Mouse (Mus musculus): ENCODE results near the gene Cend1.

Gene Cend1

DNA sequence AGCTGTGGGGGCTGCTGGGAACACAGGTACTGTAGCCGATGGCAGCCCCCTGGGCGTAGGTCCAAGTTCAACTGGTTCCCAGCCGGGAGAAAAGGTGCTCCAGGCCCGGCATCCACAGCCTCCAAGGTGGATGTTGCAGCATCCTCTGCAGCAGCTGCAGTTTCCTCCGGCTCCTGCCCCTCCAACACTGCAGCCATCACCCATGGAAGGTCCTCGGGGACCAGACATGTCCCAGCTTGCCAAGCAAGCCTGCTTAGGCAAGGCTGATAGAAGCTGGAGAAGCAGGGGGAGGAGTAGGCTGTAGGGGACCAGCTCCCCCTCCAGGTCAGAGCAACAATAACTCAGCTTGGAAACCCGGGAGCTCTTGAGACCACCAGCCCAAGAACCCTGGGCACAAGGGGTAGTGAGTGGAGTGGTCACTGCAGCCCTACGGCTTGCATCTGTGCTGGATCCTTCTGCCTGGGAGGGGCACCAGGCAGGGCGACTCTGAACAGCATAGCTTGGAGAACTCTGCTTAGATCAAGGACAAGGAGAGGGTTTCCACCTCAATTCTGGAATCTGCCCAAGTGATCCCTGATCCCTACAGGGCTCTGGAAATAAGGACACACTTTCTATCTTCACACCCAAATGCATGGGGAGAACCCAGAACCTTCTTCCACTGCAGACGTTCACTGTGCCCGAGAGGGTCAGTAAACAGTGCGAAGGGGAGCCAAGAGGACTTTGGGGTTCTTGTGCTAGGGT lies 14.0 kb upstream of the Cend1 start:
- DNase-seq (ENCODE audit: low spot score), result no peak

DNA sequence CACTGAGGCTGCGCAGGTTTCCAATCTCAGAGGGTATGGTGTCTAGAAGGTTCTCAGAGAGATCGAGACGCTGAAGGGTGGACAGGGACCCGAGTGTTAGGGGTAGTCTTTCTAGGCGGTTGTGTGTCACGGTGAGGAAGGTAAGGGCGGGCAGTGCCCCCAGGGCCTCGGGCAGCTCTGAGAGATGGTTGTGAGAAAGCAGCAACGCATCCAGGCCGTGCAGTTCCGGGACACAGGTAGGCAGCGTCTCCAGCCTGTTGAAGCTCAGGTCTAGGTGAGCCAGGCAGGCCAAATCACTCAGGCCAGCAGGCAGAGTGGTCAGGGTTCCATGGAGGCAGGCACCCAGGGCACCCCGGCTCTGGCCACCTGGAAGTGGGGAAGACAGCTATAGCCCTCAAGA lies 12.9 kb upstream of the Cend1 start:
- DNase-seq (ENCODE audit: low spot score), result no peak

DNA sequence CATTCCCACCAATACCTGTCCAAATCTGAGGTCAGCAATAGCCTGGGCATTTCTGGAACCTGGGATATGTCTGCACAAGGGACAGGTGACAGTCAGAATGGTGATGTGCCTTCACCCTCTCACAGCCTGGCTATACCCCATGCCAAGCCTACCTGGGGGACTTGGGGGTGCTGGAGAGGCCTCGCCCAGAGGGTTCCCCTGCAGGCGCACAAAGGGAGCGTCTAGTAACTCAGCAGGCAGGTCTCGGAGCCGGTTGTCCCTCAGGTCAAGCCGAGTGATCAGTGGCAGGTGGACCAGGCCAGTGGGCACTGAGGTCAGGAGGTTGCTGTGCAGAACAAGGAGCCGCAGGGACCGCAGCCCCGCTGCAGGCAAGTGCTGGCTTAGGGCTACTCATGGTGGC lies 12.2 kb upstream of the Cend1 start:
- no peak for DNase-seq (ENCODE audit: low spot score)

DNA sequence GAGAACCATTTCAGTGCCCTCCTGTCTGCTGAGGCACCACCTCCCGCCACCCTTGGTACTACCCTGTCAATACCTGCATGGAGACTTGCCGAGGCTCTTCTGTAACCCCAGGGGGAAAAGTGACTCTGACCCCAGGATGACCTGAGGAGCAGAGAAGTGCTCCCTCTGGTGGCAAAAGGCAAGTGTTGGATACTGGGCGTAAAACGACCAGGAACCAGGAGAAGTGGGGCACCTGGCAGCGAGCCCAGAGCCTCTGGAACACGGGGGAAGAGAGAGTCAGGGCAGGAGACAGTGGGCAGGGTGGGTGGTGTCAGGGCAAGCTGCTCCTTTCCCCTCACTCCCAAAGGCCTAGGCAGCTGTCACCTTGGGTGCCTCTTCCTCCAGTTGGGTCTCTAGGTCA lies 11.3 kb upstream of the Cend1 start:
- peak; percentile 42 for DNase-seq (ENCODE audit: low spot score)

DNA sequence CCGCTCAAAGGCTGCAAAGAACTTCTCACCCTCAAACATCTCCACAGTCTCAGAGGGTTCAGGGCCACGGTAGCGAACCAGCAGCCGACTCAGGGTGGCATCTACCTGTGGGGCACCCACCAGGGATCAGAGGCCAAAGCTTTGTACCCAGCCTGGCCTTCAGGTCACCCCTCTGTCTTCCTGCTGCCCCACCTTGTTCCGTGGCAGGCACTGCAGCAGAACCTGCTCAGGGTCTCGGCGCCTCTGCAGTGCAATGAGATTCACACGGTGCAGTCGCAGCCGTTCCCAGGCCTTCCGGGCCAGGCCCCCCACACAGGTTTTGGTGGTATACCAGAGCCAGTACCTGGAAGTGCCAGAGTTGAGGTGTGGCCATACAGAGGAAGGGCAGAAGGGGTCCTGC lies 10.5 kb upstream of the Cend1 start:
- DNase-seq (ENCODE audit: low spot score), result no peak

DNA sequence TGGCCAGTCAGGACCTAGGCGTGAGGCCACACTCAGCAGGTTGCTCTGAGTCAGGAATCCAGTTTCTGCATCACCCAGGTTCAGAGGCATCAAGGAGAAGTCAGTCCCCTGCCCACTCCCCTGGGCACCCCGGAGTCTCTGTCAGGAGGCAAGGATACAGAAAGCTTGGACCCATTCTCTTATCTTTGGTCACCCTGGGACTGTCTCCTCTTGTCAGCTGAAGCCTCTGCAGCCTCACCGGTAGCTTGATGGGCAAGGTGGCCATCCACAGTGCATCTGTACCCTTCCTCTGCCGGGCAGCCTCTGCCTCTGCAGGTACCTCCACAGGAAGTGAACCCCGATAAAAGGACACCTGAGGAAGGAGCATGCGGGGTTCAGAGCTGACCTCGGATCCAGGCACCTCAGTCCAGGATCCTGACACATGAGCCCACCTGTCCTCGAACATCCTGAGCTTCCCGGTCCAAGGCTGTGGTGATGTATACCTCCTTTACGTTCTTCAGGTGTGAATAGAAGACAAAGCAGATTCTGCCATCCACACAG lies 9.9 kb upstream of the Cend1 start:
- DNase-seq (ENCODE audit: low spot score), result no peak

DNA sequence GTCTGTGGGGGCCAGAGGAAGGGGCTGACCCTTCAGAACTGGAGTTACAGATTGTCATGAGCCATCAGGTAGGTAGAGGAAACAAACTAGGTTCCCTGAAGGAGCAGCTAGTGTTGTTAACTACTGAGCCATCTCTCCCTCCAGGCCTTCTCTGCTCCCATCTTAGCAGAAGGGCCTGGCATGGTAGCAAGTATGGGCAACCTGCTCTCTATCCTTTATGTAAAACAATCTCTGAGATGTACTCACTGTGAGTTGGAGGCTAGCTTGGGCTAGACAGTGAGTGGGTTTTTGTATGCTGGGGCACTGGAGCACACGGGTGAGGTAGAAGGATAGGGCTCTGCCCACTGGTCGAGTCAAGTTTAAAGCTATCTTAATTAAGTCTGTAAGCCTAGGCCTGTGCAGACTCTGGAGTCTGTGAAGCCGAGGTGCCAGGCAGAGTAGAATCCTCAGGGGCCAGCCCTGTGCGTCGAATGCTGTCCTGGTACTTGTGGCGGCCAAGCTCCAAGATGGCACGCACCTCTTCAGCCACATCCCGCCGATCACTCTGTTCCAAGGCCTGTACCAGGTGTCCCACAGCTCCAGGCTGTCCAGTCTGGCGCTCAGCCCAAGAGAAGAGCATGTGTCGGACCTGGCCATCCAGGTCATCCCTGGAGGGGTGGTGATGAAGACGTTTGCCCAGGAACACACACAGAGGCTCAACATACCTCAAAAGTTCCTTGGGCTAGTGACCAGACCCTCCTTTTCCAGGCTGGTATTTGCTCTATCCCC lies 9.1 kb upstream of the Cend1 start:
- DNase-seq (ENCODE audit: low spot score), result no peak

DNA sequence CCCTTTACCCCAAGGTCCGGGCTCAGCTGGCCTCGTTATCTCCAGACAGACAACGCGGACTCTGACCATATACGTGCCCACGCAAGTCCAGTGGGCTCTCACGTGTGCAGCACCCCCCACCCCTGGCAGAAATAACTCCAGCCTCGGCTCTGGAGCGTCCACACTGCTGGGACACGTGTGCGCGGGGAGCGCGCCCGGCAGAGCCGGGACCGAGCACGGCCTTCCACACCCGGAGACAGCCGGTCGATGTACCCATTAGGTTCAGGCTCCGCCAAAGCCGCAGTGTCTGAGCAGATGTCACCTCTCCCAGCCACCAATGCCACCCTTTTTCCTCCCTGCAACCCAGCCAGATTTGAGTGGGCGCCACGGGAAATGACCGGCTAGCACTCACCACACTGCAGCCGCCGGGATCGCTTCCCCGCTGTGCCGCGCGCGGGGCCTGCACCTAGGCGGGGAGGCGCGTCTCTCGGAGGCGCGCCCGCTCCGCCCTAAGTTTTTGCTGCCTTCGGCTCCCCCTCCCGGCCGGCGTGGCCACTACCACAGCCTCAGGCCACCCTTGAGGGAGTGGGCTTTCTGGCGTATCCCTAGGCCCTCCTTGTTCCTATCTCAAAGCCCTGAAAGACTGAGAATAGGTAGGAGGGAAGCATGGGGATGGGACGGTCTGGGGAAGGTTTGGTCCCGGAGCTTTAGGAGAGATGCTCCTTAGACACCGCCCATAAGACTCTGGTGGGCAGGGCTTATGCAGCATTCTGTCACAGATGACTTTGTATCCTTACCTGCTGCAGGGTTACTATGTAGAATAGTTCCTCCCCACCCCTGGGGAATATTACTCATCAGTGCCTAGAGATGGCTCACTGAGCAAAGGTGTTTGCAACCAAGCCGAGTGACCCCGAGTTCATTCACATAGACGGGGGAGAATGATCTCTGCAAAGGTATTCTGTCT lies 8.2 kb upstream of the Cend1 start, which contains the start of gene Slc25a22:
Gene Slc25a22 (minus strand): TSS at position 715 of the 943 bp plus-strand sequence.
- peak; percentile 82 for DNase-seq (ENCODE audit: low spot score)

DNA sequence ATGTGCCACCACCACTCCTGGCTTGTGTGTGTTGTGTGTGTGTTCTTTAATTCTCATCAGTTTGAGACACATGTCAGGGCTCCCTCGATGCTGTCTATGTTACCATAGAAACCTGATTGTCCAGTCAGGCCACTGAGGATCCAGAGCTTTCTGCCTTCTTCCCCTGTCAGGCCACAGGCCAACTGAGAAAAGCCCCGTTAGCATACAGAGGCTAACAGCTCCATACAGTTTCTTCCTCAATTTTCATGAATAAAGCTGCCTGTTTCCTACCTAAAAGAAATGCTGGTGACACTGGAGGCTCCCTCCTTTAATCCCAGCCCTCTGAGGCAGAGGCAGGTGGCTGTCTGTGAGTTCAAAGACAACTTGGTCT lies 7.2 kb upstream of the Cend1 start:
- no peak for DNase-seq (ENCODE audit: low spot score)

DNA sequence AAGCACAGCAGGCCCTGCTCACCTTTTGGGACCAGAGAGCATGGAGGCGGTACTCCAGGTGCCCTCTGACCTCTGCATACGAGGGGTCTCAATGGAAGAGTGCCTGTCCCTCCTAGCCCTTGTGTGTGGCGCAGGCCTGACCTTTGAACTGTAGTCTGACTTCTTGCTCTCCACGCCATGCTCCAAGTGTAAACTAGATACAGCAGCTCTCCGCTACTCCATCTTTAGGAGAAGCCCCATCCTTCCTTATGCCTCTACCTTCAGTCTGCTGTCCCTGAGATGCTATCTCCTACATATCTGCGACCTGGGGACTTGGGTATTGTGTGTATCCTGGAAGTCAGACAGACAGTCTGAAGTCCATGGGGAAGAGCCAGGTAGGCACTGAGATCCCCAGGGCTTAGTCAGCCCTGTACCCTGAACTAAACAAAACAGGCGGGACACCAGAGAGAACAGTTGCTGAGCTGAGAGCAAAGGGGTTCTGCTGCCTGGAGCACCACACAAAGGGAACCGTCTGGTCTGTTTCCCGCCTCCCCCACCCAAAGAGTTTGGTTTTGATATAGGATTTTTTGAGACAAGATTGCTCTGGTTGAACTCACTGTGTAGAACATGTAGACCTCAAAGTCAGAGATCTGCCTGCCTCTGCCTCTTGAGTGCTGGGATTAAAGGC lies 6.7 kb upstream of the Cend1 start:
- no peak for DNase-seq (ENCODE audit: low spot score)

DNA sequence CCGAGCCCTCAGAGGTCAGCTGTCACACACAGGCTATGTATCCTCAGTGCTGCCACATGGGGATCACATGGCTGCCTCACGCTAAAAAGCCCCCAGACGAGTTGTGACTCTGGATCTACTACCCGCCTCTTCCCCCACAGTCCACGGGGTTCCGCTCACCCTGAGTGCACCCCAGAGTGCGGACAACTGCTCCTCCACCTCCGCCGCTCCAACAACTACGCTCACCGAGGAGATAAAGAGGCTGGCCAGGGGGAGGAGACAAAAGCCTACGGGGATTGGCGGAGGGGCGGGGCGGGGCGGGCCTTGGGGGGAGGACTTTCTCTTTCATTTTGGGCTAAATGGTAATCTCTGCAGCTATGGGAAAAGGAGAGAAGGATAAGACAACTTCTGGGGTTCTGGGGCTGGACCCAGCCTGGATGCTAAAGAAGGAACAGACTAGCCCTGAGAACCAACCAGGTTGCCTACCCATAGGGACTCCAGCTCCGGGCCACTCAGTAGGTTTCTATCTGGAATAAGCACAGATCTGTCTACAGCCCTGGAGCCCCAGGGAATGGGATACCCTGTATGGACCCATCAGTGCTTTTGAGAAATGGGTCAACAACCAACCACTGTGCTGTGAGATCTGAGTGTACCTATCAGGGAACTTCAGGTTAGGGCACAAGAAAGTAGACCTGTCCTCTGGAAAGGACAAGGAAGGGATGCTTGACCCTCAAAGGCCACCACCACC lies 6.0 kb upstream of the Cend1 start:
- DNase-seq (ENCODE audit: low spot score), result peak; percentile 58

DNA sequence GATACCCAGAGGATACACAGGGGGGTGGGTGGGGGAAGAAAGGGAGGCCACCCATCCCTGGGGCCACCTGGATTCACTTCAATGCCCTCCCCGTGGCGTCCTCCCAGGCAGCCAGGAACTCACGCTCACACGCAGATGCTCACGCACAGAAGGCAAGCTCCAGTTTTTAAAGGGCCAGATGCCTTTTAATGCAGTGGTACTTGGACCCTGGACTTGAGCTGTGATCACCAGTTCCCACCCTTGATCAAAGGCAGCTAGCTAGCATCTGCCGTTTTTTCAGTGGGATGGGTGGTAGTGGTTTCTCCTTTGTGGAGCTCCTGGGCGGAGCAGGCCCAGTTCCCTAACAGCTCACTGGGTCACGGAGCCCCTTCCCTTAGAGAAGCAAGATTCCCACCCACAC lies 5.2 kb upstream of the Cend1 start:
- DNase-seq (ENCODE audit: low spot score), result no peak

DNA sequence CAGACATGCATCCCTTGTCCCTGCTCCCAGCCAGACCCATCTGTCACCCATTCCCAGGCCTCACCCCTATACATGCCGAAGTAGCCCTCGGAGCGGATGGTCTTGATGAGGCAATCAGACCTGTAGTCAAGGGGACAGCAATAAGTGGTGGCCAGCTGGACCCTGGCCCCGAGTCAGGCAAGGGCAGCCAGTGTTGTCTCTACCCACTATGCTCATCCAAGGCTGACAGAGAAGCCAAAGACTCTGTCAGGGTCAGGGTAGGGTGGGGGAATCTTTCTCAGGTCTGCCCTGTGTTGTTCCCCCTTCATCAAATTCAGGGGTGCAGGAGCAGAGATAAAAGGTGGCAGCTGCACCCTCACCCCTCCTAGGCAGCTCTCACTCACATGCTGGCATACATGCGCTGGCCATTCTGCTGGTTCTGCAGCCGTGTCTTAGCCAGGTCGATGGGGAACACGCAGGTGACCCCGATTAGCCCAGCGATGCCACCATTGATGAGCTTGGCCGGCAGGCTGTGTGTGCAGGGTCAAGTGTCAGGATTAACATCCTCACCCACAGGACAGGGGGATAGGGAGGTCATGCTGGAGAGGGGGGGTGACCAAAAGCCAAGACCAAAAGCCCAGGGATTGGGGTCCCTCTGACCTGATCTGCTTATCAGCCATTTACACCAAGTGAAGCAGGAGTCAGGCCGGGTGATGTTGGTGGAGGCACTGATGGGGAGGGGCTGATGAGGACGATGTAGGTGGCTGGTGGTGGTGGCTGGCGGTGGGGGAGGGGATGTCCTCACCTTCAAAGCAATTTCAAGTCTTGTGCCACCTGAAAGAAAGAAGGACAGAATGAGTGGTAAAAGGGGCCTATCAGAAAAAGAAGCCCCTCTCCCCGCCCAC lies 4.5 kb upstream of the Cend1 start:
- DNase-seq (ENCODE audit: low spot score), result no peak

DNA sequence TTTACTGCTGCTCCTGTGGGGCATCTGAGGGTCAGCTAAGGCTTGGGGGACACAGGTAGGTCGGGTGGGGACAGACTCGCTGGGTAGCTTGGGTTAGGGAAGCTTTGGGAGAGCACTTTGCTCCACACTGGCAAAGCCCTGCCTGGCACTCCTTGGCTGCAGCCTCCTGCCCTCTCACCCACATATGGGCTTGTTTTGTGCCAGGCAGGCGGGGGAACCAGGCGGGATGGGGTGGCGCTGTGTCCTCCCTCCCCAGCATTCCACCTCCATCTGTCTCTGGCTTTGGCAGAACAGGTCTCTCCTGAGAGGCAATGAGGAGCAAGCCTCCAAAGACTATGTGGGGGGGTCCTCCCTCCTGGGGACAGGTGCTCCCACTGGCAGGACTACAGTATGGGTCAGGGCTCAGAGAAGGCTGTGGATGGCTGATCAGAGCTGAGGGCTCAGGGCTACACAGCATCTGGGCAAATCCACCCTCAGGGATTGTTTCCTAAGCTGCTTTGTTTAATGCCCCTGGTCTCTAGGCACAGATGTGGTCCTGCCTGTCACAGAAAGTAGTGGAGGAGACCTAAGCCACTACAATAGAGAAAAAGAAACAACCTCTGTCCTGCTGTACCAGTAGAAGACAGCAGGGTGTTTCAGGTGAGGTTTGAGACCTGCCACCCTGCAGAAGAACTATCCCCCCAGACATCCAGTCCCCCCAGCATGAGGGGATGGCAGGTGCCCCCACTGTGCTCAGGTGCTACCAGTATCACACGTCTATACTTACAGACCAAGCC lies 3.6 kb upstream of the Cend1 start:
- DNase-seq (ENCODE audit: low spot score), result no peak

DNA sequence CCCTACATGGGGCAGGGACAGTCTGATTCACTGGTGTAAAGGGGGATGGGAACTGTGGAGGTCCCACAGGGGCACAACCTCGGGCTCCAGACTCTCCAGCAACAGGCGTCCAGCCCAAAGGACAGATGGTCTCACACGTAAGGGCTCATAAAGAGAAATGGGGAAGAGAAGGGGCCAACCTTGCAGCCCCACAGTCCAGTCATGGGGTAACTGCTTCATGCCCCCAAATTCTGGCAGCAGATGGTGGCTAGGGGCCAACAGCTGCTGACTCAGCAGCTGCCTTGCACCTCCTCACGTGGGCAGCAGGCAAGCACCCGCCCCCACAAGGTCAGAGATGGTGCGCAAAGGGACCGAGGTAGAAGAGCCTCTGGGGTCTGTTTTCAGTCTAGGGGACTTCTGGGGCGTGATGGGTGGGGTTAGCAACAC lies 2.9 kb upstream of the Cend1 start:
- no peak for DNase-seq (ENCODE audit: low spot score)

DNA sequence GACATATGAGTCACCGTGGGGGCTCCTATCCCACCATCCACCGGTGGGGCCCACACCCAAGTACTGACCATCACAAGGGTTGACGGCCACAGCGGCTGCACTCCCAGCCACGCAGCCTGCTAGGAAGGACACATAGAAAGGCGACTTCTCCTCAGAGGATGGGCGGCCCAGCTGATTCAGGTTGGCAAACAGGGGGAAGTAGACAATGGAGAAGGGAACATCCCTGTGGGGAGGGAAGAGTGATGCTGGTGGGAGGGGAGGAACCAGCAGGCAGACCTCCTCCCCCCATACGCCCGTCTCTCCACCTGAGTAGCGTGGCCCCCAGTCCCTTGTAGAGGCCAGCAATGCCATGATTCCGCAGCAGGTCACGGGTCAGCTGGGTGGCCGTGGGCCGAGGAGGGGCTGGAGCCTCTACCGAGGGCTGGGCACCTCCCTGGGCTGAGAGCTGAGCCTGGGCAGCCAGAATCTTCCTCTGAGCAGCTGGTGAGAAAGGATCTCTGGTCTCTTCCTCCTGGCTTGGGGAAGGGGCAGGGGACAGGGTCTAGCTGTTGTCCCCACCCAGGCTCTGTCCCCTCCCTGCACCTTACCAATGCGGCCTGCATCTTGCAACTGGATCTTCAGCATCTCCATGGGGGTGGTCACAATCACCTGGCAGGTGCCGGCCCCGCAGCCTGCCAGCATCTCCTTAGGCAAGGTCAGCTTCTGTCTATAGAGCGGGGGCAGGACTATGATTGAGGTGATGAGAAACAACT lies 2.3 kb upstream of the Cend1 start:
- no peak for DNase-seq (ENCODE audit: low spot score)

DNA sequence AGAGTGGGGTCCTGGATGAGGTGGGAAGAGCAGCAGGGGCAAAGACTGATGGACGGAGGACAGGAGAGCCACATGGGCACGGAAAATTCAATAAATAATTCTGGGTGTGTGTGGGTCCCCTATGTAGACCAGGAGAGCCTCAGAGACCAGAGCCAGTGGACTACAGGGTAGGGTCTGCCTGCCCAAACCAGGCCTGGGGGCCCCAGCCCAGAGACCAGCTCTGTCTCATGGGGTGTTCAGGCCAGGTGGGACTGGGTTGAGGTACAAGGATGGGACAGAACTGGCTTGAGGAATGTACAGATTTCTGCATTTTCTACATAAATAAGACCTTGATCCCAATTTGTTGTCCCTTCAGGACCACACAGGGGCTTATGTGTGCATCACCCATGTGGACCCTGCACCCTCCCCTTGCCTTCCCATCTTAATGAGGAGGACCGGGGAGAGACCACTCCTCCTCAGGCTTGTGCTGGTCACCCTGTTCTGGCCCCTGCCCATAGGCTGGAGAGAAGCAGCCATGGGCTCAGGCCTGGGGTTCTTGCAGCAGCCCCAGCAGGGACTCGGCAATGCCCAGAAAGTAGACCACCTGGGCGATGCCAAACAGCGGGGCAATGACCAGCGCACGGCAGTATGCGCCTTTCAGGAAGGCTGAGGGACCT lies 1.4 kb upstream of the Cend1 start:
- DNase-seq (ENCODE audit: low spot score), result no peak
